Mouse (Mus musculus): ENCODE results near the gene F2r.

Gene F2r

GRCm38 (mm10) chr13:95618309-95618712, at the start of gene F2r:
Gene F2r (minus strand): TSS chr13:95618487.
- no peak for DNase-seq (ENCODE audit: low spot score)

DNA sequence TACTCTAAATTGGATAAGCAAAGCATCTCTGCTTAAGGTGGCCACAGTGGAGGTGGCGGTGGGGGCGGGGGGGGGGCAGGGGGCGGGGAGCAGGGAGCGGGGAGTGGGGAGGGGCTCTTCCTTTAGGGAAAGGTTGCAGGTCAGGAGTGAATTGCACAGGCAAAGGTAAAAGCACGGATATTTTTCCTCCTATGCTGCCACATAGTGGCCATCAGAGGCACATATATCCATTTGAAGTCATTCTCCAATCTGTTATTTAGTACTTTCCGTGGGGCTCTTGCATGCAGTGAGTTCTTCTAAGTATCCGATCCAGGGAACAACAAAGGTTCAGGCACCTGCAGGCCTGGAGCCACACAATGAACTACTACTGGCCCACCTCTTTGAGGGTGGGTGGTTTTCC, 49.0 kb upstream of the F2r start:
- DNase-seq (ENCODE audit: low spot score), result no peak

GRCm38 (mm10) chr13:95665644-95666356, 47.5 kb upstream of the F2r start:
- DNase-seq (ENCODE audit: low spot score), result no peak

- no peak for DNase-seq (ENCODE audit: low spot score)
Observed at GRCm38 (mm10) chr13:95663834-95664233, 45.5 kb upstream of the F2r start.

- DNase-seq (ENCODE audit: low spot score), result no peak
Observed at GRCm38 (mm10) chr13:95659432-95659831, 41.1 kb upstream of the F2r start.

DNA sequence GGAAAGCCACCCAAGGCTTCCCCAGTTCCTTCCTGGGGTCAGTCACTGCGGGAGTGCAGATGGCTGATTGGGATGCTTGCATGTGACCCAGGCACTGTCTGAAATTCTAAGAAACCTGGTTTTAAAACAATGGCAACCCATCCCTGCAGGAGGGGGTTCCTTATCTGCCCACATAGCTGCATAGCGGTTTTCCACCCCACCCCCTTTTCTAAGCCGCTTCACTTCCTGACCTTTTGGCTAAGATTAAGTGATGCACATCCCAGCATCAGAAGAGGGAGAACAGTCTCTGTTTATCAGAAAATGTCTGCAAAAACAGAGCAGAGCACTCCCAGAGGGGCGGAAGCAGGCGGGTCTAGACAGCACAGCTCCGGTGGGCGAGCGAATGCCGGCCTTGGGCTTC, 38.9 kb upstream of the F2r start:
- no peak for DNase-seq (ENCODE audit: low spot score)

GRCm38 (mm10) chr13:95655284-95655683, 37.0 kb upstream of the F2r start:
- DNase-seq (ENCODE audit: low spot score), result no peak

- no peak for DNase-seq (ENCODE audit: low spot score)
Observed at GRCm38 (mm10) chr13:95653696-95654095, 35.4 kb upstream of the F2r start.

DNA sequence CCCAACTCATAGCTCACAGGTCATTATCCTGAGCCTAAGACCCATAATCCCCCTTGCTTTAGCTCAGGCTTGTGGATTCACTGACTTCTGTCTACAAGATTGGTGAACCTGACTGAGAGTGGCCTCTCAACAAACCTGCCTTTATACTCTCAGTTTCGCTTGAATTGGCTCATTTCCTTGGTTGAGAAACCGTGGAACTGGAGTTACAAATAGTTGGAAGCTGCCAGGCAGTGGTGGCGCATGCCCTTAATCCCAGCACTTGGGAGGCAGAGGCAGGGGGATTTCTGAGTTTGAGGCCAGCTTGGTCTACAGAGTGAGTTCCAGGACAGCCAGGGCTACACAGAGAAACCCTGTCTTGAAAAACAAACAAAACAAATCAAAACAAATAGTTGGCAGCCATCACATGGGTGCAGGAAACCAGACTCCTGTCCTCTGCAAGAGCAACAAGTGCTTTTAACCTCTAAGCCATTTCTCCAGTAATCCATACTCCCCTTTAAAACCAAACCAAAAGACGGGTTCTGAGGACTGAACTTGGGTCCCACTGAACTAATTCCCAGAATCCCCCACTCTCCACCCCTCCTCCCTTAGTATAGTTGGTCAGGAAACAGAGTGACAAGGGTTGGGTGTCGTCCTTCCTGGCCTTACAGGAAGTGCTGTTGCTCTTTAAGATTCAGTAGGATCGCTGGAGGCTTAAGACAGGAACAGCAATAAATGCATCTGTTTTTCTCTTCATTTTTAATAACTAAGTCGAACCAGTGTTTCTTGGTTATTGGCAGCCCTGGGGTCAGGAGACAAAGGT, 33.8 kb upstream of the F2r start:
- no peak for DNase-seq (ENCODE audit: low spot score)

DNA sequence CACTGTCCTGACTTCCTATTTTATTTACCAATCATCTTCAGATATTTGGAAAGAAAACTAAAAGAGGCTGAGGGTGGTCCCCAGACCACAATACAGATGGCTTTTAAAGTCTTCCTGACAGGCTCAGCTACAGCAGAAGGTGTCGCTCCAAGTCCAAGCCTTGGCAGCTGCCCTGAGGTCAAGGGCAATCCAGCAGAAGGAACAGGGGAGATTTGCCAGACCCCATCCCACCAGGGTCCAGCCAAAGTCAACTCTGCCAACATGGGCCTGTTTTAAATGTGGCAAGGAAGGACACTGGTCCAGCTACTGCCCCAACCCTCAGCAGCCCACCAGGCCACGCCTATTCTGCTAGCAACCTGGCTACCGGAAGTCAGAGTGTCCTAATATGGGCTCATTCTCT, 31.7 kb upstream of the F2r start:
- no peak for DNase-seq (ENCODE audit: low spot score)

DNA sequence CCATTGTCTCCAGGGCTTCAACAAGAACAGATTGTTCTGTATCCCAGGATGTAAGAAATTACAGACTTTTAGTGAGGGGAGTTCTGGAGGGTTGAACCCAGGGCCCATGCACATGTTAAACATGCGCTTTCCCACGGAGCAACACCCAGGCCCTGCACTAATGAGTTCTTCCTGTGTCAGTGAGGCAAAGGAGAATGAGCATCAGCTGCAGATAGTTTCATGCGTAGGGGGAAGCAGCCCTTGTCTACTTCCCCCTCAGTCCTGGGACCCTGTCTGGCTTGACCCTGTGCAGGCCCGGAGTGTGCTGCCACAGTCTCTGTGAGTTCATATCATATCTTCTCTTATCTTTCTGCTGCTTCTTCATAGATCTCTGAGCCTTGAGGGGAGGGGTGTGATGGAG, 29.0 kb upstream of the F2r start:
- DNase-seq (ENCODE audit: low spot score), result no peak

- no peak for DNase-seq (ENCODE audit: low spot score)
Observed at GRCm38 (mm10) chr13:95646687-95647111, 28.4 kb upstream of the F2r start.

GRCm38 (mm10) chr13:95643740-95644139, 25.5 kb upstream of the F2r start:
- no peak for DNase-seq (ENCODE audit: low spot score)

DNA sequence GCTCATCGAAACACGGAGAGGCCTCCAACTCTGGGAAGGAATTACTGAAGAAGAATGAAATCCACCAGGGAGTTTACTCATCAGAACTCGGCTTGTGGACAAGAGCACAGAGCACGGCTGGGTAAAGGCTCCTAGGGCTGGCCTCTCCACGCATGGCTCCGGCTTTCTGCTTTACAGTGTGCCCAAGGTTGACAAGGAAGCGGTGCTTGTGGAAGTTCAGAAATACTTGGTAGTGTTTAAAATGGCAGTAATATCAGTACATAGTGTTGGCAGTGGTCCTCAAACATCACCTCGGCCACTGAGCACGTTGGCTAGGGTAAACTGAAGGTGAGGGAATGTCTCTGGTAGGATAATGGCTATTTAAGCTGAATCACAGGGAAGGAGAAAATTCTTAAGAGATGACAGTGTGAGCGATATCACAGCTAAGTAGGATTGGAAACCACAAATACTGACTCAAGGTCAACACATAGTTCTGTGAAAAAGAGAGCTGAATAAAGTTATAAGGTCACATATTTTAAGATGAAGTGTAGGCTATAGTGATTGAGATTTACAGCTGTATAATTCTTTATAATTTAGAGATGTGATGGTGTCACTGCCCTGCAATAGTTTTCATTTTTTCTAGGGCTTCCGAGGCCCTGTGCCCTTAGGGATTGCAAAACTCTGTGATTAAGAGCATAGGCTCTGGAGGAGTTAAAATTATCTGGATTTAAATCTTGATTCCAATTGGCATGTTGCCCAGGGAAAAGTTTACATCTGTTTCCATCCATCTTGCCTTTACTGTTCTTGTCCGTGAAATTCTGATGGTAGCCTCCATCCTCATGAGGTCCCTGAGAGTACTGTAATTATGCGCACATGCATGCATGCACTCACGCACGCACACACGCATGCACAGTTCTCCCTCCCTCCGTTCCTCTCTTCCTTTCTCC, 23.0 kb upstream of the F2r start:
- DNase-seq (ENCODE audit: low spot score), result no peak

- DNase-seq (ENCODE audit: low spot score), result no peak
Observed at GRCm38 (mm10) chr13:95640408-95640807, 22.1 kb upstream of the F2r start.

GRCm38 (mm10) chr13:95639336-95640116, 21.2 kb upstream of the F2r start:
- no peak for DNase-seq (ENCODE audit: low spot score)

- no peak for DNase-seq (ENCODE audit: low spot score)
Observed at GRCm38 (mm10) chr13:95638894-95639293, 20.6 kb upstream of the F2r start.

DNA sequence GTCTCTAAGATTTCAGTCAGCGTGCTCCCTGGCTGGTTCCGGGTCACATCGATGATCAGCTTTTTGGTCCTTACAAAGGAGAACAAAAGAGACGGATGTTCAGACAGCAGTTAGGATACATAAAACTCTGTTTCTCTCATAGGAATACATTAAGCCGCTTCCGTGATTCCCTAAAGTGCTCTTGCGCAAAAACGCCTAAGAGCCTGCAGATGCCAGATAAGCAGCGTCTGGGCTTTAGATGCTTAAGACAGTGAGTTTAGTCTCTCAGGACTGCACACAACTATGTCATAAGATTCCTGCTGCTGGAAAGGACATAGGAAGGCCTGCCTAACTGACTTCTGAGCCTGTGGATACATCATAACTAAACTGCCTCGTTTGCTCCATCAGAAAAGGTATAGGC, 19.4 kb upstream of the F2r start:
- DNase-seq (ENCODE audit: low spot score), result no peak

DNA sequence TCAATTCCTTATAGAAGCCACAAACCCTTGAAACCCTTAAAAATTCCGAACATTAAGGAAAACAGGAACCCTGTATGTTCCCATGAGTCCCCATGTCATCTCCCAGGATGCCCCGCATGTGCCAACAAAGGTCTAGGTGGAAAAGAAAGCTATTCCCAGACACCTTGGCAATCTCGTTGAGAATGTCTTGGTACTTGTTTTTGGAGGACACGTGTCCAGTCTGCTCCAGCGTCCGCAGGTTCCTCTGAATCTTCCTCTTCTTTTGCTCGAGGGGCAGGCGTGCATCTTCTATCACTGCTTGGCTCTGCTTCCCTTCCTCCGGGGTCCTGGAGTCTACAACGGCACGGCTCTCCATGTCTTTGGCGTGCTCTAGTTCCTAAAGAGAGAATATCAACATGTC, 17.0 kb upstream of the F2r start:
- no peak for DNase-seq (ENCODE audit: low spot score)

DNA sequence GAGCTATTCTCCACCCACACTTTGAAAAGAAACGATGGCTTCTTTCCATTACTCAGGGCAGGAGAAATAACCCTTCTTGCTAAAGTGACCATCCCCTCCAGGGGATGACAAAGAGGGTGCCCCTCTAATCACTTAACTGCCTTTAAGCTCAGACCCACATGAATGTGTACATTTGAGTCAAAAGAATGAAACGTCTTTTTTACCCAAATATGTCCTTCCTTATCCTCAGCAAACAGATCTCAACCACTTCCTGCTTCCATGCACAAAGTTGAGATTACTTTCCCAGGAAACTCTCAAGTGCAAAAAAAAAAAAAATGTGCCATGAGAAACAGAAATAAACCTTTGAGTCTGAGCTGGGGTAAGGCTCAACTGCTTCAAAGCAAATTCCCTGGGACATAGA, 16.2 kb upstream of the F2r start:
- no peak for DNase-seq (ENCODE audit: low spot score)

DNA sequence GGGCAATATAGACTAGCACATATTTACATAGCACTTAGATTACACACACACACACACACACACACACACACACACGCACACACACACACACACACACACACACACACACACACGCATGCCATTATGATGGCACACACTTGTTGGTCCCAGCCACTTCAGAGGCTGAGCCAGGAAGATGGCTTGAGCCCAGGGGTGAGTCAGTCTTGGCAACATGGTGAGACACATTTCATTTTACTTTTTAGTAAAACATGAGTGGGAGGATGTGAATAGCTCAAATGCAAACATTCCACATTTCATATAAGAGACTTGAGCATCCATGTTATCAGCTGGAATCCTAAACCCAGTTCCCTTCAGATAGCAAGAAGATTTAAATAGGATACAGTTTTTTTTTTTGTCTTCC, 15.1 kb upstream of the F2r start:
- no peak for DNase-seq (ENCODE audit: low spot score)

- DNase-seq (ENCODE audit: low spot score), result no peak
Observed at GRCm38 (mm10) chr13:95632144-95632543, 13.9 kb upstream of the F2r start.

All from layer of hippocampus, adult 9-10 months (tissue).